Mouse (Mus musculus) bone marrow macrophage, adult 2 months (primary cell): ENCODE measurements around the gene Pias4. TPM values are rescaled to one million over a fixed set of nuclear protein-coding genes. Genes with fewer than 3 reads are reported as not detected.

Source experiments
- H3K27ac ChIP-seq: 2 replicates; pipeline ENCODE4 v1.5.1; 2012; ENCODE audit warnings: low read depth, low read length; ENCODE audit not compliant: insufficient read depth
- H3K4me1 ChIP-seq: 2 replicates; pipeline ENCODE4 v1.6.1; 2012; ENCODE audit warnings: low read length; ENCODE audit not compliant: control insufficient read depth, insufficient read depth
- H3K4me3 ChIP-seq: 2 replicates; pipeline ENCODE4 v1.5.1; 2012; ENCODE audit warnings: mild to moderate bottlenecking, low read length, moderate library complexity; ENCODE audit not compliant: insufficient read depth
- CTCF ChIP-seq: IDR thresholded peaks from 2 replicates; pipeline ENCODE4 v1.5.1; 2012; ENCODE audit warnings: low read depth, mild to moderate bottlenecking, low read length, moderate library complexity
- POLR2A ChIP-seq: IDR thresholded peaks from 2 replicates; pipeline ENCODE4 v1.6.1; 2012; ENCODE audit warnings: mild to moderate bottlenecking, low read depth, low read length, borderline replicate concordance
- polyA plus RNA-seq: library from polyadenylated mRNA; stranded (reverse); fragments of >200 nt; gene quantifications from 2 replicates; pipeline ENCODE4 v1.2.4, GENCODE M21; 2012; ENCODE audit not compliant: missing spikeins, insufficient read depth, insufficient read length

The Pias4 gene
- polyA plus RNA-seq, 1 experiment = 21.9 TPM

GRCm38 (mm10) chr10:81174617-81175344, 7.1 kb upstream of the Pias4 start:
- Histone ChIP-seq H3K4me1 (peaks cover 16% of the 10 kb centered on the region), H3K27ac (peak overlapping the region; percentile 34), H3K4me3 (peak overlapping the region; percentile 13)
- TF ChIP-seq POLR2A (no peak), CTCF (peak; percentile 50; the same call in 1 of the 2 replicates)

GRCm38 (mm10) chr10:81173132-81173531, 5.4 kb upstream of the Pias4 start:
- TF ChIP-seq CTCF = no peak
- Histone ChIP-seq H3K4me3 (peak overlapping the region; percentile 40), H3K4me1 (peaks cover 15% of the 10 kb centered on the region)

GRCm38 (mm10) chr10:81169411-81169900, 1.7 kb upstream of the Pias4 start:
- peak overlapping the region; percentile 85 for H3K4me3 ChIP-seq
- H3K4me1 ChIP-seq = peaks cover 10% of the 10 kb centered on the region; the same call in 1 of the 2 replicates
- peak overlapping the region; percentile 9; the same call in 1 of the 2 replicates for H3K27ac ChIP-seq

More at GRCm38 (mm10) chr10:81173132-81173531, 5.4 kb upstream of the Pias4 start:
- H3K27ac ChIP-seq = peak overlapping the region; percentile 82

GRCm38 (mm10) chr10:81168521-81169244, 960 bp upstream of the Pias4 start:
- H3K4me3 ChIP-seq = peak overlapping the region; percentile 85
- TF ChIP-seq CTCF = no peak
- TF ChIP-seq POLR2A = no peak; the same call in 1 of the 2 replicates
- H3K4me1 ChIP-seq = peaks cover 10% of the 10 kb centered on the region; the same call in 1 of the 2 replicates
- H3K27ac ChIP-seq = peak overlapping the region; percentile 81

- no peak for TF ChIP-seq CTCF
- H3K4me1 ChIP-seq = peaks cover 10% of the 10 kb centered on the region; the same call in 1 of the 2 replicates
- peak overlapping the region; percentile 81 for H3K27ac ChIP-seq
- H3K4me3 ChIP-seq = peak overlapping the region; percentile 85
Measured at GRCm38 (mm10) chr10:81168087-81168431, 336 bp upstream of the Pias4 start.

- no peak overlapping the region for H3K4me3 ChIP-seq
- H3K4me1 ChIP-seq = peaks cover 19% of the 10 kb centered on the region
- H3K27ac ChIP-seq = no peak overlapping the region
- TF ChIP-seq POLR2A = no peak
- no peak for TF ChIP-seq CTCF
Measured at GRCm38 (mm10) chr10:81165118-81165517, 2.6 kb downstream of the Pias4 start.

GRCm38 (mm10) chr10:81162318-81162652, 5.4 kb downstream of the Pias4 start:
- TF ChIP-seq POLR2A = no peak
- Histone ChIP-seq H3K4me3 (no peak overlapping the region), H3K4me1 (peaks cover 13% of the 10 kb centered on the region), H3K27ac (no peak overlapping the region)

GRCm38 (mm10) chr10:81161602-81162317, 6.0 kb downstream of the Pias4 start:
- H3K4me1 ChIP-seq = peaks cover 13% of the 10 kb centered on the region
- H3K27ac ChIP-seq = no peak overlapping the region
- no peak overlapping the region for H3K4me3 ChIP-seq
- TF ChIP-seq POLR2A = no peak
- no peak for TF ChIP-seq CTCF

- Histone ChIP-seq H3K4me3 (no peak overlapping the region), H3K27ac (no peak overlapping the region), H3K4me1 (peaks cover 2% of the 10 kb centered on the region; the same call in 1 of the 2 replicates)
- TF ChIP-seq CTCF (no peak), POLR2A (no peak)
Measured at GRCm38 (mm10) chr10:81154736-81155135, 13.0 kb downstream of the Pias4 start.

- Histone ChIP-seq H3K27ac (no peak overlapping the region), H3K4me1 (peaks cover 2% of the 10 kb centered on the region; the same call in 1 of the 2 replicates), H3K4me3 (no peak overlapping the region)
- TF ChIP-seq POLR2A (no peak), CTCF (no peak)
Measured at GRCm38 (mm10) chr10:81154313-81154712, 13.4 kb downstream of the Pias4 start.
